Mouse (Mus musculus) brain, adult 10 weeks (tissue): ENCODE results near the gene Selenoi. TPM values are rescaled to one million over a fixed set of nuclear protein-coding genes. Genes with fewer than 3 reads are reported as not detected.

Experiments
- polyA plus RNA-seq: library from polyadenylated mRNA; stranded (reverse); fragments of 350-450 nt; fragmentation: Illumina TruSeq; extraction: RNeasy Lipid Tissue Mini Kit (QIAGEN cat#74804); gene quantifications from one replicate; pipeline ENCODE4 v1.2.3, GENCODE M21; 2015; ENCODE audit warnings: low read depth, low replicate concordance

The Selenoi gene
- 29.2 TPM for polyA plus RNA-seq

GRCm38 (mm10) chr5:30232271-30232971, at the start of gene Selenoi:
Selenoi (plus strand) TSS chr5:30232581.

GRCm38 (mm10) chr5:30205493-30205892, 26.9 kb upstream of the Selenoi start, which contains the start of gene Adgrf3:
Adgrf3 (minus strand) TSS chr5:30205722.

GRCm38 (mm10) chr5:30281291-30281732, 48.9 kb downstream of the Selenoi start, which contains the start of gene Drc1:
Drc1 (plus strand) TSS chr5:30281388.

Other genes starting within 250 kb of the Selenoi start
- gene Il6, start 219.5 kb upstream of the Selenoi start, polyA plus RNA-seq, result not detected
- 2.7 TPM for gene Tyms, start 159.0 kb upstream of the Selenoi start, polyA plus RNA-seq
- 8.1 TPM for gene Garem2, start 127.4 kb upstream of the Selenoi start, polyA plus RNA-seq
- gene 3110082J24Rik, start 126.5 kb upstream of the Selenoi start, polyA plus RNA-seq, result 2.3 TPM
- 57.2 TPM for gene Hadha, start 77.4 kb upstream of the Selenoi start, polyA plus RNA-seq
- 119 TPM for gene Hadhb, start 77.3 kb upstream of the Selenoi start, polyA plus RNA-seq
- not detected for gene Adgrf3, start 26.9 kb upstream of the Selenoi start, polyA plus RNA-seq
- gene Drc1, start 48.8 kb downstream of the Selenoi start, polyA plus RNA-seq, result 15.6 TPM
- 6.8 TPM for gene Otof, start 229.4 kb downstream of the Selenoi start, polyA plus RNA-seq
- 2.0 TPM for gene 1700001C02Rik, start 233.5 kb downstream of the Selenoi start, polyA plus RNA-seq